Mouse (Mus musculus): ENCODE data around the gene Hs2st1.

The Hs2st1 gene

DNA sequence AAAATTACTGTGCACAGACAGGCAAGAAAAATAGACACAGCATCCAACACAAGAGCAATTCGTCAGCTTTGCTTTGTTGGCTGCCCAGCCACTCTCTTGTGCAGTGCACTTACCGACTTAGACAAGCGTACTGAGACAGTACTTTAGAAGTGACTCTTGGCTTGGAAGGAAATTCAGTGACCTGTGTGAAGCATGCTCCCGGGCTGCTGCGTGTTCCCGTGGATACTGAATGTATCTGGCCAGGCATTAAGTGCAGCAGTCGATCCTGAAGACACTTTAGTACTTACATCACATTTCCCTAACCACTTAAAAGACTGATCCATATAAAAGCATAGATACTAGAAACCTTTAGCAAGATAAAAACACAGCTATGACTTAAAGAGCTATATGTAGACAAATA is 68.1 kb downstream of the Hs2st1 start:
- DNase-seq = no peak

DNA sequence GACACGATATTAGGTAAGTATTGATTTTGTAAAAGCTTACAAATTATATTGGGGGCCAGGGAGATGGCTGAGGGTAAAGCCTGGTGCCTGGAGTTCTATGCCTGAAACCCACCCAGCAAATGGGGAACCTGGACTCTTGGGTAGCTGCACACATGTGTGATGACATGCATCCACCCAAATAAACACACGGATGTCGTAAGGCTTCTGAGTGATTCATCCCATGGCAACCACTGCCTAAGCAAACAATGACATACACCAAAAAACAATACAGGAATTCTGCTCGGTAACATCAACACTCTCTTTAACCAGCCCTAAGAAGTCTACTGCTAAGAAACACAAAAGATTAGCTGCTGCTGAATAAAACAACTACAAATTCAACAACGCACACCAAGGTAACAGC is 73.2 kb downstream of the Hs2st1 start:
- DNase-seq = no peak

DNA sequence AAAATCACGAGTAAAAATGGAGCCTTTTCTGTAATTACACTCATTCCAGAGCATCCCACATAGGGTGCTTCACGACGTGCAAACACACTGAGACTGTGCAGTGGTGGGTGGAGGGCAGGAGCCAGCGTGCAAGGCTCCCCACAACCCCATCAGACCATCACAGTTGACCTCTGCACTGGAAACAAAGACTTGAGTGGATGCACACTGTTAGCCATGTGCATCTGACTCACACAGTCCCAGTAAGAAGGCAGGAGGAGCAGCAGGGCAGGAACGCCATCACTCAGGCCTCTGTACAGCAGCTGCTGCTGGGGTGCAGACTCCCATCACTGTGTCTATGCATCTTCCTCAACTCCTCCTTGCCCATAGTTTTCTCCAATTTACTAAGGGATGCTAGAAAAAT is 75.1 kb downstream of the Hs2st1 start:
- no peak for DNase-seq

DNA sequence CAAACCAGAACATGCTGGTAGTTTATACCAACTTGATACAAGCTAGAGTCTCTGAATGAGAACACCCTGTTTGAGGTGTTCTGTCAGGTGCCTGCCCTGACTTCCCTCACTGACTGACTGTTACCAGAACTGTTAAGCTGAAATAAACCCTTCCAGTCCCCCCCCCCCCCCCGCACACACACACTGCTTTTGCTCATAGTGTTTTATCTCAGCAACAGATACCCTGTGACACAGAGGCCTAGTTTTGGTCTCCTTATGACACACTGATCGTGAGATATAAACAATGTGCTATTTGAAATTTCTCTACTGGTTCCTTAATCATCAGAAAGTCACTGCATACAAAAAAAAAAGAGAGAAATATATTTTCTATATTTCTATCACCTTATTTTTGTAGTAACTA is 81.2 kb downstream of the Hs2st1 start:
- DNase-seq = no peak

DNA sequence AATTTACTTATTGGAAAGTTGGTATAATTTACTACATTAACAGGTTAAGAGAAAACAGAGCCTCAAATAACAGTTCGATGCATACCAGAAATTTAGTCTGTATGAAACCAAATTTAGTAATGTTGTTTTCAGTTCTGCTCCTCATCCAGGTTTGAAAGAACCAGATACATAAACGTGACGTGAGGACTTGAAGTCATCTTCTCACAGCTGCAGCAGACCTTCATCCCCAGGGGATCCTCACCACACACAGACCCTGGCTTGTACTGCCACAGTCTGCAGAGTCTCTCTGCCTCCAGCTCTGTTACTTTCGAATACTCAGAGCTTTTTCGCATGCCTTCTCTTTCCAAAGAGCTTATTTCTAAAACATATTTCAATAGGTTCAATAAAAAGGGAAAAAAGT is 89.4 kb downstream of the Hs2st1 start:
- DNase-seq = no peak

DNA sequence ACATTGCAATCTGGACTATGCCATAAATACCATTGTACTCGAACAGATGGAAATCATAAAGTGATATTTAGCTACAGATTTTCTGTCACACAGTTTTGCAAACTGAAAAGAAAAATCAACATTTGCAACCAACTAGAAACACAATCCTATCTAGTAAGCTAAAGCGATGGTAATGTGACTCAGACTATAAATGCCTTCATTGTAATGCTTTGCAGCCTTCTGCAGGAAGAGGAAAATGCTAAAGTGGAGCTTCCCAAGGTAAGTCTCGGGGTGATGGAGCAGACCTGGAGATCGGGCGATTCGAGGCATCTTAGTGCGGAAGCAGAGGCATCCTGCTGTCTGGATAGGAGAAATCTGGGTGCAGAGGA is 91.6 kb downstream of the Hs2st1 start:
- no peak for DNase-seq

DNA sequence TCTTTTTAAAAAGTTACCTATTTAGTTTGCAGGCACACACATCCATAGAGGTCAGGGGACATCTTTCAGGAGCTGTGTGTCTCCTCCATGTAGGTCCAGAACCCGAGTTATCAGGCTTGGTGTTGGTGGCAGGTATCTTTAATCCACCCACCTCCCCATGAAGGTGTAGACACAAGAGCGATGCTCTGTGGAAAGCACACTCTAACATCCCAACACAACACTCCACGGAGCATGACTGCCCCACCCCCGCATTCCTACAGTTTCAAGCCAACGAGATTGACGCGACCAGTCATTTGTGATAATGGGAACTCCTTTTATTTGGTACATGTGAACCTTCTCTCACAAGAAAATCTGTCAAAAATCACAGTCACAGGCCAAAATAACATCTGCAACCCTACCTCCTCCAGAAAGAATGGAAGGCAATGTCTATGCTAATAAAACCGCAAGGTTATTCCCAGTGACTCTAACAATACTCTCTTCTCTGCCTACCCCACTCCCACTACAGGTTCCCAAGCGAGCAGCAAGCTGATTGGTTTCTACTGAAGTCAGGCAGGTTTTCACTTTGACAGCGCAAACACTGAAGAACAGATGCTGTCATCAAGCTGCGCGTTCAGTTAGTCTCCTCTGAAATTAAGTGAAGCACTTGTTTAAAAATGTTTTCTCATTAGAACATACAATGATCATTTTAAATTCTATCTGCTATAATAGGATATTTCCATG is 92.1 kb downstream of the Hs2st1 start:
- DNase-seq = no peak

DNA sequence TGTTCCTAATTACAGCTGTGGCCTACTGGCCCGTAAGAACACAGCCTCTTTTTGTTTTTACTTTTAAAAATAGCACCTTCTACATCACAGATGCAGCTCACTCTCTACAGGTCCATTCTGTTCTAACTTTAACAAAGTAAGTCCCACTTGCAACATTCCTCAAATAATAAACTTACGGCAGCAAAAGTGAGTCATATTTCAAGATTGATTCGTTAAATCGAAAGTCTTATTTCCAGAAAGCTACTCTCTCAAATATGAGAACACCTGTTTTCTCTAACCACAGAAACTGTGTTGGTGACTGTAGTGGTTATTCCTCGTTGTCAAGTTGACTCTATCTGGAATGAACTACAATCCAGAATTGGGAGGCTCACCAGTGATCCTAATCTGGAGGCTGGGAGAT is 94.1 kb downstream of the Hs2st1 start:
- DNase-seq = no peak

DNA sequence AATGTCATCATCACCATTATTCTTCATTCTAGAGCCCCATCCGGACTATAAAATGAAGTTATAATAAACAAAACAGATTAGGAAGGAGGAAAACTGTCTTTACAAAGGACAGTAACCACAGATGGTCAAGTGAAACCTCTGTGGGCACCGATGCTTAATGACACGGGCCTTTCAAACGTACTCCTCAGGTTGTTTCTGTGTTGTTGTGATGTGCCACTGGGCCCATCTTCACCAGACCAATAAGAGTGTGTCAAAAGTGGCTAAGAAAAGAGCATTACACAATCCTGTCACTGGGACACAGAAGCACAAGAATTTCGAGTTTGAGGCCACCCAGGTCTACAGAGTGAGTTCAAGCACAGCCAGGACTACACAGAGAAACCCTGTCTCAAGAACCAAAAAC is 95.3 kb downstream of the Hs2st1 start:
- DNase-seq = no peak

DNA sequence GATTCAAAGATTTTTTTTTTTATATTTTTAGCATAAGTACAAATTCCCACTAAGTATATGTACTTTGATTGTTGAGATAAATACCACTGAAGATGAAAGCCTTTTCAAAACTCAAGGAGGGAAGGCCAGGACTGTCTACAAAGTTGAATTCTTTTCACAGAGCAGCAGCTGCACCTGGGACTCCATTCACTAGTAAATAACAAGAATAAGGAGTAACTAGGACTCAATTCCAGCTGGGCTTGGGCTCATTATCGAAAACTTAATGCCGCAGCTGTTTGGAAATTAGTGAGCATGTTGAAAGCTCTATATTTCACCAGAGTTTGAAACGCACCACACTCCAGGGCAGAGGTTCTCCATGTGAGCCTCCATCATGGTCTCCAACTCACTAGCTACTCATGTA is 98.0 kb downstream of the Hs2st1 start:
- DNase-seq = no peak

DNA sequence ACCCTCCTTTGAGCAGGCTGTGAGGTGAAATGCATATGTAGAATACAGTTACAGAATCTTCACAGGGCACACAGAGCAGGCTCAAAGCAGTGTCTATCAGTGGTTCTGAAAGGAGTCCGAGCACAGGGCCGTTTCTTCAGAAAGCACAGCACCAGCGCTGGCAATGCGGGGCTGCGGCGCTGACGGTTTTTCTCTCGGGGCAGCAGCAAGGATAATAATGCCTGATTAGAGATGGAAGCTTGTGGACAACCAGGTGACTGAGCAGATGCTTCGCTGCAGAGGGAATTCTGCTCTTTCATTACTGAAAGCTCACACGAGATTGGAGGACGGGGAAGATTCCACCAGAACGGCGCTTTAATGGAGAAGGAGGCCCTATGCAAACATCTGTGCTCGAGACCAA is 99.1 kb downstream of the Hs2st1 start:
- no peak for DNase-seq

DNA sequence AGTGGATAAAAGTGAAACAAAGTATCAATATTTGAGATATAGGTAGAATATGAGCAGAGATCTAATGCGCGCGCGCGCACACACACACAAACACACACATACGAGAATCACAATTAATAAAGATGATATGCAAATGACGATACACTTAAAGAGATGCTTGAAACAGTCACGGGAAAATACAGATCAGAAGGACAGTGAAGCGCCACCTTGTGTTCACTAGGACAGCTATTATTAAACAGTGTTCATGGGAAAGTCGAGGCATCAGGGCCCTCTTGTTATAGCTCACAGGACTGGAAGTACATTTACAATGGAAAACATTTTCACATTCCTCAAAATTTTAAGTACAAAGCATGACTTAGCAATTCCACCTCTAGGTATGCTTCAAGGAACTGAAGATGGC is 102.5 kb downstream of the Hs2st1 start:
- no peak for DNase-seq

DNA sequence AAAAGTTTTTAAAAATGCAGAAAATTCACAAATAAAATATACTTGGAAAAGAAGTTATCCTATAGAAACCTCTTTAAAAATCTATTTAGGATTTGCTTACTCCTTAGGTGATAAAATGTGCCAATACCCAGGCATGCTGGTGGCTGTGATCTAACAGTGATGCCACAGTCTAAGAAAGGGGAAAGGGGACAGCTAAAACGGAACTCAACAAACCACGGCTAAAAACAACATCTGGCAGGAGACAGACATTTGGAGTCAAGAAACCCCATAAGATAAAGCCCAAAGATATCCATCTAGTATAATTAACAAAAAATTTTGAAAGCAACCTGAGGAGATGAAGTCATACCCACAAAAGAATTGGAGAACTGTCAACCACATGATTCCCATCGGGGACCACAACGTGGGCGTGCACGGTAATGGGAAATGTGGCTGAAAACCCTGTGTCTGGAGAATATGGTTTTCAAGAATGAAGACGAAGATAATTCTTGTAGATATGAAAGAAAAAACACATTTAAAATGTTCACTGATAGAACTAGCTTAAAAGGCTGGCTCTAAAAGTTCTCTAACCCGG is 103.8 kb downstream of the Hs2st1 start:
- DNase-seq = no peak

DNA sequence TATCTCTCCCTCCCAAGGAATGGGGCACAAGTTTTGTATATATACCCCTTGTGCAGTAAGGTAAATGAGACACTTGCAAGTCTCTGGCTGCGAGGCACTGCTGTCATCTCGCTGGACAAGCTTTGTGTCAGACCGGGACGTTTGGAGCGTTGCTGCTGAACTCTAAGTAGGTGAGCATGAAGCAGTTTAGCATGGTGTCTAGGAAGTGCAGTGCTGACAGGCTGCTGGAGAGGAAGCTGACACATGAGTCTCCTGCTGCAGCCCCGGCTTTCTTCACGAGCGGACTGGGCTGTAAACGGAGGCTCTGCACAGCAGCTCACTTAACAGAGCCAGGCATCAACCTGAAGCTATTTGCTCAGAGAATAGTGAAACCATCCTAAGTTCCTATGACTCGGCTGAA is 107.3 kb downstream of the Hs2st1 start:
- no peak for DNase-seq

DNA sequence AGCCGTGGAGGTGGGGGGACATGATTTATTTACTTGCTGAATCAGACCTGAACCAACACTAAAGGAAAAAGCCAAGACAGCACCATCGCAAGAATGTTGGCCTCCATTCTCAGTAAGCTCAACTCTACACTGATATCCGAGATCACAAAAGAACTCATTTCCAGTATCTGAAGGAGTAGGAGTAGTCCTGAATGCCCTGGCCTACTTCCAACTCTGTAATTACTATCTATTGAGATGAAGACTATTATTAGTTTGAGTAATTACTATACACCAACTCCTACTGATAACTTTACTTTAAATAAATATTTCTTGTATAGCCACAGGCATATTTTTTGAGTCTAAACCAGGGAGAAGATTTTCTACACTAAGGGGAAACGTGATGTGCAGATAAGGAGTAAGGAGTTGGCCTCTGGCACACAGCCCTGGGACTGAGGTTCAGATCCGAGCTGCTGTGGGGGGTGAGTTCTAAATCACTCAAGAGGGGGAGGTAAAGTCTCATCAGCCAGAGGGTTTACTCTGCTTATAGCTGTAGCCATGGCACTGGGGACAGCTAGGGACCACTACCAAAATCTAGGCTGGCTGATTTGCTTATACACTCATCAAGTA is 109.7 kb downstream of the Hs2st1 start:
- DNase-seq = no peak

DNA sequence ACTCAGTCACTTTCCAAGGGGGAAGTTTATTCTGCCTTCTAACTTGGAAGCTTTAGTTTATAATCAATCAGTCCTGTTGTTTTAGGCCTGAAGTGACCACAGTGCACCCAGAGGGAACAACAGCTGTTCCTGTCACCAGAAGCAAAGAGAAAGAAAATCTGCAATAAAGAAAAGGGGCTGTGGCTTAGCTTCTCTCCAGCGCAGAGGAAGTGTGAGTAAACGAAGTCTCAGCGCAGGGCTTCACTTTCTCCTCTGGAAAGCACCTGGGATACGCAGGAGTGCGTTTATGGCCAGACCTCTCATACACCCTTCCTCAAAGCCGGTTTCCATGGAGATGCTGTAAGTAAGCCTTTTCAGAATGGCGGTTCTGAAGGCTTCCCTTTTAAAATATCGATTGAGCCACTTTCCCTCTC is 110.7 kb downstream of the Hs2st1 start:
- DNase-seq = no peak

DNA sequence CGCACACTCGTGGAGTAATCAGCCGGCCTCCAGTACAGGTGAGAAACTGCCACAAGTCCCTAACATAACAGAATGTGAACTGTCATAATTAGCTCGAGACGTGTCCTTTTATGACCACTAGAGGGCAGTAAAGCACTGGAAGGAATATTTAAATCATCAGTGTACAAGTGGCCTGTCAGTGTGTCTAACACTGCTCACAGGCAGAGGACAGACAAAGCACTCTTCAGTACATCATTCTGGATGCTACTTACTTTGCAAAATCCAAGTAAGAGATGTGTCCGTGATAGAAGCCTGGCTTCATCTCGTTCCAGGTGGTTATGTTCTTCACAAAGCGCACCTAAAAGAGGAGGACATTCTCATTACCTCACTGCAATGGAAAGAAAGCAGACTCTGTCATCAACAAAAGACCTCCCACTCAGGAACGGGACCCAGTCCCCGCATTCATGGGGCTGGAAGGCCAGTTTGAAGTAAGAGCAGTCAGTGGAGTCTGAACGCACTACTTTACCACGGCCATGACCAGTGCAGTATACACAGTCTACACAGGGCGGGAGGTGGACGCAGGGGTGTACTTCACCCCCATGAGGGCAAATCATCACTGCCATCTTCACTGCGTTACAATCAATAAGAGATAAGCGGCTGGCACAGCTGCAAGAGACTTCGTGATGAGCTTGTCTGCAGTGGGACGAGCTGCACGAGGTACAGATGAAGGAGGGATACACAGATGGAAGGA is 116.1 kb downstream of the Hs2st1 start:
- peak in 1 of 2 experiments; percentile 8 for DNase-seq

DNA sequence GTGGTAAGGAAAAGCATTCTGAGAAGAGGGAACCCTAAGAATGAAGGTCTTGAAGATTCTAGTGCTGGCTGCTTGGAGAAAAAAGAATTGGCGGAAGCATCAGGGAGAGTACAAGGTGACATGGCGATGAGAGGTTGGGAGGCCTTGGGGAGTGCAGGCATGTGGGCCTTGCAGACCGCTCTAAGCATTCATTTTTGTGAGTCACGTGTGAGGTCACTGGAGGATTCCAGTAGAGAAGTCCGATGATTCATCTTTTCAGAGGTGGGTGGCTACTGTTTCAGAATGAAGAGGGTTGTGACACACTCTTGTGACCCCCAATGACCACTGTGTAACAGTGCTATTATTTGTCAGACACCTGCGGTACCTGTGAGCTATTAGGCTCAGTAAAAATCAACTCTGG is 121.0 kb downstream of the Hs2st1 start:
- DNase-seq = no peak

DNA sequence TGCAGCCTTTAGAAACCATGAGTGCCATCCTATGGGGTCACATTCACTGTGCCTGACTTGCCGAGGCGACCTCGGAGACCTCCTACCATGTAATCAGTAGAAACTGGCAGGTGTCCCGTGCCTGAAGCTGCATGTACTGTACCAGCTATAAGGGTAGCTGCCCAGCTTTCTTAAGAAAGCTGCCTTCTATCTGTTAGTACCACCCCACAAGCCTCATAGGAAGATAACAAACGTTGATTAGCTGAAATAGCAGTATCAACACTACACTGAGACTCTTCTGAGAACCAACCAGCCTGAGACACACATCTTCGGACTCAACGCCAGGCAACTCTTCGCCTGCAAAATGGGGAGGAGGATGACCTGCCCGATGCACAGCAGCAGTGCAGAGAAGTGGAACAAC is 122.1 kb downstream of the Hs2st1 start:
- no peak for DNase-seq

DNA sequence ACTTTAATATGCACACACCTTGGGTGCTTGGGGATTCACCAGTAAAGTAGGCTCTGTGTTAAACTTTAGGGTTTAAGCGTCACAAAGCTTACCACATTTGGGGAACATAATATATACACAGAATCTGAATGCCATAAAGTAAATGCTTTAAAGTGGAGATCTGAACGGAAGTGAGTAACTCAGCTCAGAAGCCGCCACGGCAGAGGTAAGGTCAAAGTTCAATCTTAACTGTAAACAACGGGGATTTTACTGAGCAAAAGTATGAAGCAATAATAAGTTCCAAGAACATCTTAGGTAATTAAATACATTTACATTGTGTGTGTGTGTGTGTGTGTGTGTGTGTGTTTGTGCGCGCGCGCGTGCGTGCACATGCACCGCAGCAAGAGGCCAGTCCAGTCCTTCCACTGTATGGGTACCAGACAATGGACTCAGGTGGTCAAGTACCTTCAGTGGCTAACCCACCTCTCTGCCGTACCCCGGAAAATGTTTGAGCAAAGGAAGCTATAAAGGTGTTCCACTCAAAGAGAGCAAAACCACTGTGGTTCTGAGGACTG is 123.8 kb downstream of the Hs2st1 start:
- no peak for DNase-seq

DNA sequence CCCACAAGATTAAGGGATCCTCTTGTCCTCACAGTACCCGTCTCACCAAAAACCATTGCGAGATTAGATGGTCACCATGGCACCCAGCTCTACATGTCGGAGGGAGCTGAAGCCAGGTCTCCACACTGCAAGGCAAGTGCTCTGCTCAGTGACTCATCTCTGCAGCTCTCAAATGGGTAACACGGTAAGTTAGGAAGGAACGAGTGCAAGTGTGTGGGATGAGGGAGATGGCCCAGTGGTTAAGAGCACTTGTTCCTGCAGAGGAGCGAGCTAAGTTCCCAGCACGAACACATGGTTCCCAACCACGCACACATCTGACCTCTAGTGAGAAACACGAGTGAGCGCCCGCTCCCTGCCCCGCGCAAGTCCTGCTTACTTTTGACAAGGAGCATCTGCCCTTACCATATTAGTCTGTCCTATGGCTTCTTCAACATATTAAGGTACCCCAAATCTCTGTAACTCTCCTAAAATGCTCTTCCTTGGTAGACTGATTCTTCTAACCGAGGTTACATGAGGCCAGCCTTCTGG is 132.0 kb downstream of the Hs2st1 start:
- no peak for DNase-seq

DNA sequence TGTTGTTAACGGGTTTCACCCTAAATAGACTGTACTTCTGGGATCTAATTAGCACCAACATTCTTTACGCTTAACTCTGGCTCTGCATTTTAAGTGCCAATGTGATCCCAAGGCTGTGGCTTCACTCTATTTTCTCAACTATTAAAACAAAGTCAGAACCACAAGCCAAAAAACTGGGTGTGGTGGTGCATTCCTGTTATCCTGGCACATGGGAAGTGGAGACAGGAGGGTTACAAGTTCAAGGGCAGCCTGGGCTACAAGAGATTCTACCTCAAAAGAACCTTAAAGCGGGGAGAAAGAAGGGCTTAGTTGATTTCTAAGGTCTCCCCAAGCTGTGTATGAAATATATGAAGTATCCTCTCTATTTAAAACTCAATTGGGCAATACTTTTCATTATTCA is 133.9 kb downstream of the Hs2st1 start:
- no peak for DNase-seq

DNA sequence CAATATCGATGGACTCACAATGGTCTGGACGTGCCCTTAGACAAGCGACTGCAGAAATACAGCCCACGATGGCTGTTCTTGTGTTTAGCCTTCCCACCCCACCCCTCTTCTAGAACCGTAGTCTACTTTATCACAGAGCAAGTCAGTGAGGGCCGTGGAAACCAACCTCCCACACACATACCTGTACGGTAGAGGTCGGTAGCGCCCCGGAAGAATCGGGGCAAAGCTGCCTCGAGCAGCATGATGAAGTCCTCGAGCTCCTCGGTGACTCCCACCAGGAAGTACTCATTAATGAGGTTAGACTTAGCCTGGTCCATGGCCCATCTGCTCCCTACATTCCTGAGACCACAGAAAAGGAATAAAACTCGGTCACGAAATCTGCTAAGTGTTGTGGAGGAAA is 134.7 kb downstream of the Hs2st1 start:
- DNase-seq = no peak

DNA sequence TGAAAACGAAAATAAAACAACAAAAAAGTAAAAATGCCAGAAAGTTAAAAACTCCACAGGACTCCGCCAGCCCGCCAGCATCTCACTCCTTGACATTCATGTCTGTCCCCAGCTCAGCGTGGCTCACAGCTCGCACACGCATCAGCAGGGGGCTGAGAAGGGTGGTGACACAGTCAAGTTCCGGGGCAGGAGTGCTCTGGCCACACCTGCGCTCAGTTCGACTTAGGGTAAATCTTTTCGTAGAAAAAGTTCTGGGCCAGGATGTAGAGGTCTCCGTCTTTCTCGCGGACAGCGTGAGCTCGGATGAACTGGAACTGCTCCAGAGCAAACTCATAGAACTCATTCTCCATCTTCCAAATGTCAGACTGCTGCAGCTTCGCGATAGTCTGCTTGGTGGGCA is 135.7 kb downstream of the Hs2st1 start:
- DNase-seq = no peak
